Mouse (Mus musculus) stomach, embryonic 15.5 days (tissue): ENCODE results near the gene Fxyd1. TPM values are rescaled to one million over a fixed set of nuclear protein-coding genes. Genes with fewer than 3 reads are reported as not detected.

Source experiments
- ATAC-seq: fragments of 200-750 bp; cut with Nextera tagmentation; 2 replicates; pipeline ENCODE4 v1.8.0; 2017; ENCODE audit warnings: low read depth, moderate number of reproducible peaks, moderate TSS enrichment; ENCODE audit not compliant: insufficient read depth, low FRiP score
- H3K27ac ChIP-seq: fragments of 300-500 bp; sonication (generic); 2 replicates; pipeline ENCODE4 v1.5.1; 2015; ENCODE audit warnings: mild to moderate bottlenecking, inconsistent platforms
- H3K27me3 ChIP-seq: fragments of 300-500 bp; sonication (generic); replicated peaks from 2 replicates; pipeline ENCODE4 v1.6.1; 2015; ENCODE audit warnings: inconsistent platforms
- H3K36me3 ChIP-seq: fragments of 300-500 bp; sonication (generic); 2 replicates; pipeline ENCODE4 v1.6.1; 2015; ENCODE audit warnings: inconsistent platforms
- H3K4me1 ChIP-seq: fragments of 300-500 bp; sonication (generic); 2 replicates; pipeline ENCODE4 v1.6.1; 2015; ENCODE audit warnings: inconsistent platforms
- H3K4me2 ChIP-seq: fragments of 300-500 bp; sonication (generic); 2 replicates; pipeline ENCODE4 v1.6.1; 2015; ENCODE audit warnings: mild to moderate bottlenecking, inconsistent platforms
- H3K4me3 ChIP-seq: fragments of 300-500 bp; sonication (generic); replicated peaks from 2 replicates; pipeline ENCODE4 v1.5.1; 2015; ENCODE audit warnings: inconsistent platforms
- H3K9ac ChIP-seq: fragments of 300-500 bp; sonication (generic); 2 replicates; pipeline ENCODE4 v1.6.1; 2015; ENCODE audit warnings: inconsistent platforms
- H3K9me3 ChIP-seq: fragments of 300-500 bp; sonication (generic); 2 replicates; pipeline ENCODE4 v1.6.1; 2016; ENCODE audit warnings: inconsistent platforms
- WGBS: fragments of 180-500 bp; shearing (Covaris S2); methylation state at CpG from one replicate; pipeline ENCODE4 v1.1.7; 2015; 5-methylcytosine and 5-hydroxymethylcytosine counted together
- polyA plus RNA-seq: library from polyadenylated mRNA; unstranded; fragments of >200 nt; fragmentation: Nextera tagmentation; extraction: Ambion mirVana; gene quantifications from 2 replicates; pipeline ENCODE4 v1.2.1, GENCODE M21; 2015

Fxyd1 gene
- polyA plus RNA-seq, 1 experiment from 2014 or later = 110 TPM

DNA sequence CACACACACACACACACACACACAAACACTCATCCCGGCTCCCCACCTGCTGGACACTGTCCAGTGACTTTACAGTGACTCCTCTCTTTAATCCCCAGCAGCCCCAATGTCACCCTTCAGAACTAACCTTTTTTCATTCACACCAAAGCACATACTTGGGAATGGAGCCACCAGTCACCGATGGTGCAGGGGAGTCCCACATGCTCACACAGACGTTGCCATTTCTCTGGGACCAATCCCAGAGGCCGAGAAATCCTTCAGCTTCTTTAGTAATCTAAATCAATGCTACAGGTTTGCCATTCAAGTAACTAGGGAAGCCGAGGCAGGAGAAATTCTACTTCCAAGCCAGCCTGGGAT lies 17.7 kb upstream of the Fxyd1 start:
- 59% methylated on average over 5 of the region's 5 CpGs for WGBS

DNA sequence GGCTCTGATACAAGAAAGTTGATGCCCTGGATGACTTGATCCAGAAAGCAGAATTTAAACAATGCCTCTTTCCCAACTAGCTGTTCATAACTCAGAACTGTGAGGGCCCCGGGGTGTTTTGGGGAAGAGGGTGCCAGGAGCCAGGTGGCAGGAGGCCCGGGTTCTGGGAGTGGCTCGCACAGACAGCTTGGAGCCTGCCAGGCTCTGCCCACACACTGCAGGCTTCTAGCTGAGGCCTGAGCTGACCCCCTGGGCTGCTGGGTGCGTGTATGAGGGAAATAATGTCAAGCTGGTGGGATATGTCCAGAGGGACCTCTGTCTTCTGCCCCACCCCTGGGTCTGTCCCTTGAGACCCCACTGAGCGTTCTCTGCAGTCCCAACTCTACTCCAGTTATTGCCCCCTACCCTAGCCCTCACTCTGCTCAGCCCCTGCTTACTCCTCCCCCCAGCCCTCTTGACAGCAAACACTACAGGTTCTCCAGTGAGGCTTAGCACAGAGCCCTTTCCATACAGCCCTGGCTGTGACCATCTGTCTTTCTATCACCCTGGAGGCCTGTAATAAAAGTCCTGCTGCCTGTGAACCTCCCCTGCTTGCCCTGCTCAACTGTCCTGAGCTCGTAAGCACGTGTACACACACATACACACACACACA lies 17.2 kb upstream of the Fxyd1 start:
- Histone ChIP-seq H3K27ac (peak overlapping the region; percentile 81), H3K4me2 (peak overlapping the region; percentile 37), H3K9ac (no peak overlapping the region; the same call in 1 of the 2 replicates), H3K9me3 (no peaks in the 10 kb centered on the region), H3K4me3 (peak overlapping the region; percentile 35; the same call in 1 of the 2 replicates), H3K4me1 (peaks cover 23% of the 10 kb centered on the region), H3K36me3 (no peaks in the 10 kb centered on the region), H3K27me3 (no peaks in the 10 kb centered on the region)
- 51% methylated on average over 7 of the region's 7 CpGs for WGBS
- no peak for ATAC-seq

More for the DNA sequence above, 17.7 kb upstream of the Fxyd1 start:
- H3K36me3 ChIP-seq = no peaks in the 10 kb centered on the region
- H3K9me3 ChIP-seq = no peaks in the 10 kb centered on the region
- no peak overlapping the region for H3K9ac ChIP-seq
- H3K4me2 ChIP-seq = peak overlapping the region; percentile 37
- H3K4me3 ChIP-seq = peak overlapping the region; percentile 35; the same call in 1 of the 2 replicates
- no peaks in the 10 kb centered on the region for H3K27me3 ChIP-seq
- H3K27ac ChIP-seq = peak overlapping the region; percentile 81
- ATAC-seq = no peak
- H3K4me1 ChIP-seq = peaks cover 23% of the 10 kb centered on the region

DNA sequence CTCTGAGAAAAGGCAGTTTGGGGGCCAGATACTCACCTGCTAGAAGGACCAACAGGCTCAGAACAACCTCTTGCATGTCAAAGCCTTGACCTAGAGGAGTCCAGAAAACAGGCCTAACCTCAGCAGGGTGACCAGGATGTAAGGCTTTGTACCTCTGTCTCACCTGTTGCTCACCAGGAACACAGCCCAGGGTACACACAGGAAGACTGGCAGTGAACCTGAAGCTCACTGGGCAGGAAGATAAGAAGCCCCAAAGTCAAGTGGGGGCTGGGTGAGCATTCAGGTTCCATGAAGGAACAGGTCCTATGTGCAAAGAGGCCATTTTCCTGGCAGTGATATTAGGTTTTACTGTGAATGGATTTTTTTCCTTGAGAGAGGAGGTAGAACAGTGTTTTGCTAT lies 16.5 kb upstream of the Fxyd1 start:
- H3K4me2 ChIP-seq = no peak overlapping the region
- no peak overlapping the region for H3K9ac ChIP-seq
- no peaks in the 10 kb centered on the region for H3K36me3 ChIP-seq
- no peaks in the 10 kb centered on the region for H3K9me3 ChIP-seq
- no peaks in the 10 kb centered on the region for H3K27me3 ChIP-seq
- H3K4me3 ChIP-seq = no peak overlapping the region
- ATAC-seq = peak; percentile 24; the same call in 1 of the 2 replicates
- peaks cover 23% of the 10 kb centered on the region for H3K4me1 ChIP-seq
- peak overlapping the region; percentile 81 for H3K27ac ChIP-seq

DNA sequence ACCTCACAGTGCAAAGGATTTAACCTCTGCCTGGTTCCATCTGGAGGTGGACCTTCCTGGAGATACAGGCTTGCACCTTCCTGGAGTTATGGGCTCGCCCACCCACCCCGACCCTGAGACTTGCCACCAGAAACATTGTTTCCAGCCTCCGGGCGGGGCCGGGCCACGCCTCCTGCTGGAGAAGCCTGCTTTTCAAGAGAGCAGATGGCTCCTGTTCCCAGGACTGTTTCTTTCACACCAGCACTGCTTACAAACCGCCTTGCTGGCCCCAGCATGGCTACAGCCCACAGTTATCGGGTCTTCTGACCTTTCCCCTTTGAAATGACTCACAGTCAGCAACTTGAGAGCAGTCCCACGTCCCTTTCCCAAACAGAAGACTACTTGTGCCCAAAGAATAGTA lies 15.3 kb upstream of the Fxyd1 start:
- WGBS = 26% methylated on average over 9 of the region's 9 CpGs
- ATAC-seq = no peak
- H3K9ac ChIP-seq = no peak overlapping the region
- H3K9me3 ChIP-seq = no peaks in the 10 kb centered on the region
- peaks cover 31% of the 10 kb centered on the region for H3K4me1 ChIP-seq
- H3K4me3 ChIP-seq = no peak overlapping the region; the same call in 1 of the 2 replicates
- H3K36me3 ChIP-seq = no peaks in the 10 kb centered on the region
- H3K27me3 ChIP-seq = no peaks in the 10 kb centered on the region
- peak overlapping the region; percentile 31 for H3K4me2 ChIP-seq
- peak overlapping the region; percentile 81 for H3K27ac ChIP-seq

DNA sequence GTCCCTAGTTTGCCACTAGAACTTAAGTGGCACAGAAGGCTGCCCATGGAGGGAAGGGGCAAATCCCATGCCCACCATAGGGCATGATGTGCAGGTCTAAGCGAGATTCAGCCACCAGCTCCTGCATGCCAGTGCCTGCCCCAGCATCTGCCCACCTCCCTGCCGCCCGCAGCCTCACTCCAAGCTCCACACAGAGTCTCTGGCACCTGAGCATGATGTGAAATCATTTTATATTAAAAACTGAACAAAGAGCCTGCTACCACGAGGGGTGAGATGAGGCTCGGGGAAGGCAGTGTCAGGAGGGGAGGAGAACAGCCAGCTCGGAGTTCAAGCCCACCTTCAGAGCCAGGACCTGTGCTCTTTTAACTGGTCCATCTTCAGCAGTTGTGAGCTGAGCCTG lies 13.3 kb upstream of the Fxyd1 start:
- Histone ChIP-seq H3K27ac (no peak overlapping the region), H3K9me3 (no peaks in the 10 kb centered on the region), H3K9ac (no peak overlapping the region), H3K4me3 (no peak overlapping the region), H3K27me3 (no peaks in the 10 kb centered on the region), H3K36me3 (no peaks in the 10 kb centered on the region), H3K4me1 (peaks cover 33% of the 10 kb centered on the region), H3K4me2 (no peak overlapping the region)
- no peak for ATAC-seq
- WGBS = 72% methylated on average over 6 of the region's 6 CpGs

DNA sequence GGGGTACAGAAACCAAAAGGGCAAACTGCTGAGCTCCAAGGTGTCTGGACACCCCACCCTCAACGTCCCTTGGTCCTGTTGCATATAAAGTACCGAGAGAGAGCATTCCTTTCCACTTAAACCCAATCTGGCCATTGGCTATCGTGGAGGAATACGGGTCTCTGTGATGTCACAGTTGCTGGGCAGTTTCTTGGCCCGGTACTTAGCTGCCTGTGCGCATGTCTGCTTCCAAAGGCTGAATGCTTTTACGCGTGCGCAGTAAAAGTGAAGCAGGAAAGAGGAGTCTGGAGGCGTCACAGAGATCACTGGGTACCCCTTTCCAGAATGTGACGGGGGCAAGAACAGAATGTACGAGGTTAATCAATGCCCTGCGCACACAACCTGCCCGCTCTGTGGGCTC lies 12.5 kb upstream of the Fxyd1 start:
- Histone ChIP-seq H3K9me3 (no peaks in the 10 kb centered on the region), H3K27me3 (no peaks in the 10 kb centered on the region), H3K4me3 (no peak overlapping the region), H3K36me3 (no peaks in the 10 kb centered on the region), H3K27ac (no peak overlapping the region), H3K4me2 (no peak overlapping the region), H3K9ac (no peak overlapping the region), H3K4me1 (peaks cover 33% of the 10 kb centered on the region)
- no peak for ATAC-seq
- 84% methylated on average over 14 of the region's 14 CpGs for WGBS

DNA sequence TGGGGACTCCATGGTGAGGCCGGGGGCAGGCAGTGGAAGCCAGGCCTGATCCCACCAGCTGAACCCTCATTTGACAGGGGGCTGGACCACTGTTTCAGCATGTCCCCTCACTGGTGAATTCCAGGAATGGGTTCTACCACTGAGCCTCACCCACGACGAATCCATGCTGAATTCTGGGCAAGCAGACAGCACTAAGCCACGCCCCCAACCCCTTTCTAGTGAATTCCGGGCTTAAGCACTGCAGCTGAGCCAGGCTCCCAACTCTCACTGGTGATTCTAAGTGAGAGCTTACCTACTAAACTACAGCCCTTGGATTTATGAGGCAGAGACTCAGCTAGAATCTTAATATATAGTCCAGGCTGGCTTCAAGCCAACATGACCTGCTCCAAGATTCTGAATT lies 10.8 kb upstream of the Fxyd1 start:
- 23% methylated on average over 5 of the region's 5 CpGs for WGBS
- no peak overlapping the region for H3K4me2 ChIP-seq
- H3K9me3 ChIP-seq = no peaks in the 10 kb centered on the region
- peaks cover 27% of the 10 kb centered on the region for H3K4me1 ChIP-seq
- H3K27me3 ChIP-seq = no peaks in the 10 kb centered on the region
- ATAC-seq = peak; percentile 24; the same call in 1 of the 2 replicates
- peak overlapping the region; percentile 48; the same call in 1 of the 2 replicates for H3K27ac ChIP-seq
- no peak overlapping the region for H3K4me3 ChIP-seq
- no peaks in the 10 kb centered on the region for H3K36me3 ChIP-seq
- no peak overlapping the region for H3K9ac ChIP-seq

DNA sequence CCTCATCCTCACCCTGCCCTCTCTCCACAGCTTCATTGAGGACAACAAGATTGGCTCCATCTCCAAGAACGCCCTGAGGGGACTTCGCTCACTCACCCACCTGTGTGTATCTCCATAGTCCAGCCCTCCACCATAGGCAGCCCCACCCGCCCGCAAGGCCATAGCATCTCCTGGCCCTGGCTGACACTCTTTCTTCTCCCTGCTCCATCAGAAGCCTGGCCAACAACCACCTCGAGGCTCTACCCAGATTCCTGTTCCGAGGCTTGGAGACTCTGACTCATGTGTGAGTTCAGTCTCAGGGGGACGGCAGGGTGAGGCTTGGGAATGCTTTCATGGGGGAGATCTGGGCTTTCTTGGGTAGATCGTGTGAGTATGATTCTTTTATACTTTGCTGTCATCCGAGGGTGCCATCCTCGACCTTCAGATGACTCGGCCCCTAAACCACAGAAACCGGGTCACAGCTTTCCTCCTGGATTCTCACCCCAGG lies 6.1 kb upstream of the Fxyd1 start:
- H3K9me3 ChIP-seq = no peaks in the 10 kb centered on the region
- no peak overlapping the region for H3K27ac ChIP-seq
- peaks cover 14% of the 10 kb centered on the region for H3K4me1 ChIP-seq
- H3K36me3 ChIP-seq = no peaks in the 10 kb centered on the region
- no peak overlapping the region for H3K4me3 ChIP-seq
- no peaks in the 10 kb centered on the region for H3K27me3 ChIP-seq
- 82% methylated on average over 12 of the region's 12 CpGs for WGBS
- no peak overlapping the region for H3K9ac ChIP-seq
- ATAC-seq = no peak
- H3K4me2 ChIP-seq = no peak overlapping the region

DNA sequence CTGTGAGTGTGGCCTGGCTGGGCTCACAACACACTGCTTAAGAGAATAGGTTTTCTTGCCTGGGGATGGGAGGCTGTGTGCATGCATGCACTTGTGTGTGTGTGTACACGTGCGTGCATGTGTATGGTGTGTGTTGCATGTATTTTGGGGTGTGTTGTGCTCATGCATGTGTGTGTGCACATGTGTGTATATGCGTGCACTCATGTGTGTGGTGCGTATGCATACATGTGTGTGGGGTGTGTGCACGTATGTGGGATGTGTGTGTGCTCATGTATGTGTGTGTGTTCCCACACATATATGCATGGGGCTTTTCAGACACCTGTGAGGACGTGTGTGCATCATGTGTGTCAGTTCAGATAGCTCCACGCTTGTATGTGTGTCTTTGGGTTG lies 3.6 kb upstream of the Fxyd1 start:
- Histone ChIP-seq H3K4me1 (peaks cover 4% of the 10 kb centered on the region; the same call in 1 of the 2 replicates), H3K9ac (no peak overlapping the region), H3K27me3 (no peaks in the 10 kb centered on the region), H3K9me3 (no peaks in the 10 kb centered on the region), H3K36me3 (no peaks in the 10 kb centered on the region), H3K27ac (no peak overlapping the region), H3K4me3 (no peak overlapping the region), H3K4me2 (no peak overlapping the region)
- 86% methylated on average over 7 of the region's 7 CpGs for WGBS
- no peak for ATAC-seq

DNA sequence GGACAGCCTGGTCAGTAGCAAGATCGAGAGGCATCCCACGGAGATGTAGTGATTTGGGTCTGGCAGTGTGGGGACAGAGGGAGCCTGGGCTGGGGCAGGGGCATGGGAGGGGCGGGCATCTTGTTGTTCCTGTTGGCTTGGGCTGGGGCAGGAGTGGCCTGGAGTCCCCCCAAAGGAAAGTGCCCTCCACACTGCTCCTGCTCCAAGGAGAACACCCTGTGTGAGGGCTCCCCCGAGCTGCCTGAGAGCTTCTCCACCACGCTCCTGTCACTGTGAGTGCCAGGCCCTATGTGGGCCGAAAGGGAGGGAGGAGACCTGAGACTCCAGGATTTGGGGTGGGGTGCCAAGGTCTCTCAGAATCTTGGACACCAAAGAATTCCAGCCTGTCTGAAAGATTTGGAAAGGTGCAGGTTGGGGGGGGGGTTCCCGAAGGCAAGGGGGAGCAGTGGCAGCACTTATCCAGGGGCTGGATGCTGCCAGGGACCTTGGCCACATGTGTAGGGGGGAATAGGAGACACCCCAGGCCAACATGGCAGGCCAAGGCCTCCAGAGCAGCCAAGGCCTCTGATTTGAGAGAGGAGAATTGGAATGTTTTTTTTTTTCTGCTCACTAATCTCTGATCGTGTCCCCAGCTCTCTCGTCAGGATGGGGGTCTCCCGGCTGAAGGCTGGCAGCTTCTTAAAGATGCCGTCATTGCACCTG lies 3.1 kb upstream of the Fxyd1 start:
- Histone ChIP-seq H3K9ac (no peak overlapping the region), H3K9me3 (no peaks in the 10 kb centered on the region), H3K4me2 (no peak overlapping the region), H3K27ac (peak overlapping the region; percentile 31; the same call in 1 of the 2 replicates), H3K4me1 (peaks cover 7% of the 10 kb centered on the region), H3K36me3 (no peaks in the 10 kb centered on the region), H3K4me3 (no peak overlapping the region), H3K27me3 (no peaks in the 10 kb centered on the region)
- WGBS = 70% methylated on average over 11 of the region's 11 CpGs
- ATAC-seq = no peak

DNA sequence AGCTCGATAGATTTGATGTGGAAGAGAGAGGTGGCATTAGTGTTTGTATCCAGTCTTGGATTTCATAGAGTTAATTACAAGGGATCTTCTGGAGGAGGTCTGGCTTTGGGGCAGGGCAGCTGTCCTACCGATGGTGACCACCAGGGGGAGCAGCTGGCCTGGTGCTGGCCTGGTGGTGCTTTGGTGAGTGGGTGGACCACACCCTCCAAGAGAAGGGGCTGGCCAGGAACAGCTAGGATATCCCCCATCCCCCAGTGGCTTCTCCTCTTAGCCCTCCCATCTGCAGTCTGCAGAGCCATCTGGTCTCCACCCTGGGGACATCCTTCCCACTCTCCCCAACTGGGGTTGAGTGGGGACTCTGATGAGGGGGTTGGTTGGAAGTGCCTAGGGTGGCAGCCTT lies 2.1 kb upstream of the Fxyd1 start, which contains the start of gene Lgi4:
Gene Lgi4 (plus strand): TSS at position 235 of the 400 bp plus-strand sequence.
- peak; percentile 39; the same call in 1 of the 2 replicates for ATAC-seq
- Histone ChIP-seq H3K4me3 (no peak within 1 kb of the TSS), H3K9me3 (no peaks in the 10 kb centered on the region), H3K9ac (0 out of 2 replicates have a peak within 1 kb of the TSS, but pooled peaks have one; percentile 2), H3K36me3 (no peaks in the 10 kb centered on the region), H3K4me1 (peaks cover 16% of the 10 kb centered on the region), H3K27me3 (no peaks in the 10 kb centered on the region), H3K27ac (peak within 1 kb of the TSS; percentile 31; the same call in 1 of the 2 replicates), H3K4me2 (no peak within 1 kb of the TSS)
- 2% methylated on average over 2 of the region's 2 CpGs for WGBS

DNA sequence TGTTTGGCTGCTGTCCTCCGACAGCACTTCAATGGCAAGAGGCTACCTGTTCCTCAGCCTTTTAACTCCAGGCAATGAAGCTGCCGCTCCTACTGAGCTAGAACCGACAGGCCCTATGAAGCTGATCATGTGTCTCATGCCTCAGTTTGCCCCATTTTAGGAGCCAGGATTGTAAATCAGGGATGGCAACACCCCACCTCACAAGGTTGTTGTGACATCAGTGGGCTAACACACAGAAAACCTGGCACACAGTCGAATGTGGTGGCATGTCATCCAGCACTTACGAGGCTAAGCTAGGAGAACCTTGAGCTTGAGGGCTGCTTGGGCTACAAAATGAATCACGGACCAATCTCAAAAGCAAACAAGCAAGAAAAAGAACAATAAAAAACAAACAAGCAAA lies 1.2 kb upstream of the Fxyd1 start:
- no peak overlapping the region for H3K4me3 ChIP-seq

More for the DNA sequence above, 1.2 kb upstream of the Fxyd1 start:
- WGBS = 86% methylated on average over 6 of the region's 6 CpGs
- H3K36me3 ChIP-seq = no peaks in the 10 kb centered on the region
- H3K4me1 ChIP-seq = peaks cover 21% of the 10 kb centered on the region
- H3K27me3 ChIP-seq = peaks cover 4% of the 10 kb centered on the region; the same call in 1 of the 2 replicates
- ATAC-seq = no peak
- H3K9ac ChIP-seq = 0 out of 2 replicates have a peak overlapping the region, but pooled peaks have one; percentile 2
- H3K9me3 ChIP-seq = no peaks in the 10 kb centered on the region
- H3K27ac ChIP-seq = no peak overlapping the region
- H3K4me2 ChIP-seq = no peak overlapping the region
